Mouse (Mus musculus) B cell, adult 67 days (primary cell): ENCODE measurements around the gene Scnn1a. TPM values are rescaled to one million over a fixed set of nuclear protein-coding genes. Genes with fewer than 3 reads are reported as not detected.

Experiments
- total RNA-seq, 2 experiments: library from RNA; stranded (reverse); gene quantifications; 4 replicates each; pipeline ENCODE4 v1.2.4; 2023

The Scnn1a gene
- total RNA-seq: not detected

DNA sequence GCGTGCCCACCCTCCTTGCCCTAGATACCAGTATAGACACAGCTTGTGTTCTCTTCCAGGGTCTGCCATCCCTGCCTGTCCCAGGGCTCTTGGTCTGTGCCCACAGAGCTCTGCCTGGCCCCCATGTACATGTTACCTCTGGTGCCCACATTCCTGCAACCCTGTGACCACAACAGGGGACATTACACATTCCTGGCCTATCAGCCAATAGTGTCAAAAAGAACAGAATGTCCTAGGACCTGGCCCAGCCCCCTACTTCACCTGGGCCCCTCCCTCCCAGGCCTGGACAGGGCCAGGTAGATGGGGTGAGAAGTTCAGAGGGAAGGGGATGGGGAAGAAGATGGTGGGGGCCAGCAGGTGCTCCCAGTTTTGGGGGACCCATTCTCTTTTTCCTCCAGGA is at the start of gene Scnn1a:
Scnn1a (plus strand) TSS at position 337 of the 400 bp plus-strand sequence.

DNA sequence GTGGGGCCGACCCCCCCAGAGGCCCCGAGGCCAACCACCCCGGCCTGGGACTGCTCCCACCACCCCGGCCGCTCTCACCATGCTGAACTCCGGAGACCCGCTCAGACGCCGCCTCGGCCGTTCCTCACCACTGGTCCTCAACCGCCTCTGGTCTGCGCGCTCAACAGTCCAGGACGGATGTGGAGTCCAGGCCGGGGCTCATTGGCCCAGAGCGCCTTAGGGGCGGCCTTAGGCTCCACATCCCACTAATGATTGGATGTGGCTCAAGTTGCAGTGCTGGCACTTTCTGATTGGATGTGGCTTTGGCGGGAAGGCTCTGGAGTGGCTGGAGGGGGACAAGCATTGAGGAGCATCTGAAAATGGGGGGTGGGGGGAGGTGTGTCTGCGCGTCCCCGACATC is 34.6 kb upstream of the Scnn1a start, which contains the start of gene Tuba3a:
Tuba3a (minus strand) TSS at position 153 of the 400 bp plus-strand sequence.

DNA sequence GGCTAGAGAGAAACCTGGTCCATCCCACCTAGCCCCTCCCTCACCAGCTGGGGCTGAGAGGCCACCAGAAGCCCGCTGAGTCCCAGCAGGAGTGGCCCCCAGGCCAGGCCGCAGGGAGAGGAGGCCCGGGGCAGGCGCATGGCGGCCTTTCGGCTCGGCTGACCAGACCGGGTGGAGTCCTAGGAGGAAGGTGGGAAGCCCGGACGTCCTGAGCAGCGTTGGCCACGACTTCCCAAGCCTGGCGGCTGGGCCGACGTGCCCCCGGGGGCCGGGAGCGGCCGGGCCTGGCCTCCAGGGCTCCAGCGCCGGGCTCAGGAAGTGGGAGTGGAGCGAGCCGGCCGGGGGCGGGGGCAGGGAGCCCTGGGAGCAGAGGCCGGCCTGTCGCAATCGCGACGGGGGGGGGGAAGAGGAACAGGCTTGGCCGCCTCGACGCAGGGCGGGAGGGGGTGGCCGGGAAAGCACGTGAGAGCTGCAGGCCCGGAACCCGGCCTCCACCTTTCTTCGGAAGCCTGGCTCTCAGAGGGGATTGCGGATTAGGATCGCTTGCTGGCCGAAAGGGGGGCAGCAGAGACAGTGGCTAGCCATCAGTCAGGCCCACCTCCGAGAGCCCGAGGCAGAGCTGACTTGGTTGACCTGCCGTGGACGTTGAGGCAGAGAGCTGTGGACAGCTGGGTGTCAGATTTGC is 6.8 kb upstream of the Scnn1a start, which contains the start of gene Ltbr:
Ltbr (minus strand) TSS at position 340 of the 685 bp plus-strand sequence.

DNA sequence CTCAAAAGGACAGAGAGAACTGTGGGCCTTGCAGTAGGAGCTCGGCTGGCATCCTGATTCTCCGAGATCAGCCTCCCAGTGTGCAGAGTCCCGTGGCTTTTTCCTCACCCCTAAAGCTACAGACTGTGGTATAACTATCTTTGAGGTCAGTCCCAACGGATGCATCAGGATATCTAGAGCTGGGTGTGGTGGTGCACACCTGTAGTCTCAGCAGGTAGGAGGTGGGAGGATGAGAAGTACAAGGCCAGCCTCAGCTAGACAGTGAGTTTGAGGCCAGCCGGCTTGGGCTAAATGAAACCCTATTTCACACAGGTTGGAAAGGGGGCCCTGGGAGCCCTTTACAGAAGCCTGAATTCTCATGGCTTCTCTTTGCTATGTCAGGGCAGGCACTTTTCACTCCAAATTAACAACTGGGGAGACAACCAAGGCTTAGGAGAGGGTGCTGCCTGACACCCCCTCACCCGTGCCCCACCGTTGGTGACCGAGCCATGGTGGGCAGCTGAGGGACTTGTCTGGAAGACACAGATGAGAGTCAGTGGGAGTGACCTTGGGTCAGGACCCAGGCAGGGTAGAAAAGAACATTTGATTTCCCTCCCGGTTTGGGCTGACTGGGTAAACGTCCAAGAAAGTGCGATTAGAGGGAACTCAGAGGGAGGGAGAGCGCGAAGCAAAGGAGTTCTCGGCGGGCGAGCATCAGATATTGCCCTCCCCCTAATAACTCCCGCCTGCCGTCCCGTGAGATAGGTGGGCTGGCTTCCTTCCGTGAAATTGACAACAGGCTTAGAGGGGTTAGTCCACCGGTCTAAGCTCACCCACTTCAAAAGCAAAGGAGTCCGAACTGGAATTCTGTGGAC is 28.5 kb downstream of the Scnn1a start, which contains the start of gene Tnfrsf1a:
Tnfrsf1a (plus strand) TSS at position 642 of the 854 bp plus-strand sequence.

GRCm38 (mm10) chr6:125380372-125381360 is 60.2 kb downstream of the Scnn1a start, which contains the start of gene Plekhg6:
TSS of gene Plekhg6 (minus strand) at chr6:125380793.

Other genes starting within 250 kb of the Scnn1a start
- 100 to 1,000 TPM; 359 to 376 TPM for gene Chd4, start 224.7 kb upstream of the Scnn1a start, total RNA-seq
- 10 to 100 TPM; 36.5 to 40.2 TPM for gene Nop2, start 188.8 kb upstream of the Scnn1a start, total RNA-seq
- gene Iffo1, start 175.4 kb upstream of the Scnn1a start, total RNA-seq: 10 to 100 TPM; 40.3 to 48.0 TPM
- 100 to 1,000 TPM; 404 to 406 TPM for gene Gapdh, start 154.2 kb upstream of the Scnn1a start, total RNA-seq
- 10 to 100 TPM; 48.4 to 60.1 TPM for gene Ncapd2, start 129.0 kb upstream of the Scnn1a start, total RNA-seq
- gene Mrpl51, start 128.9 kb upstream of the Scnn1a start, total RNA-seq: 10 to 100 TPM; 31.0 to 32.7 TPM
- gene Vamp1, start 105.1 kb upstream of the Scnn1a start, total RNA-seq: 10 to 100 TPM; 74.4 to 91.1 TPM
- 10 to 100 TPM; 27.1 to 28.1 TPM for gene Tapbpl, start 88.8 kb upstream of the Scnn1a start, total RNA-seq
- 1 to 10 TPM in 1 of 2 experiments, under 1 TPM in 1; 0.68 to 3.3 TPM for gene Cd27, start 83.6 kb upstream of the Scnn1a start, total RNA-seq
- not detected for gene Tuba3a, start 34.6 kb upstream of the Scnn1a start, total RNA-seq
- gene Ltbr, start 6.8 kb upstream of the Scnn1a start, total RNA-seq: under 1 TPM in 1 of 2 experiments, not detected in 1; 0.99 TPM
- gene Tnfrsf1a, start 28.7 kb downstream of the Scnn1a start, total RNA-seq: 1 to 10 TPM; 1.1 to 1.2 TPM
- not detected for gene Plekhg6, start 60.1 kb downstream of the Scnn1a start, total RNA-seq
- gene Cd9, start 174.1 kb downstream of the Scnn1a start, total RNA-seq: 10 to 100 TPM; 16.6 to 19.5 TPM
- gene Vwf, start 226.1 kb downstream of the Scnn1a start, total RNA-seq: under 1 TPM; 0.18 to 0.23 TPM